Mouse (Mus musculus): ENCODE results near the gene Btn1a1. TPM values are rescaled to one million over a fixed set of nuclear protein-coding genes. Genes with fewer than 3 reads are reported as not detected.

Gene Btn1a1
- polyA plus RNA-seq, 1 experiment: 0.05 TPM

GRCm38 (mm10) chr13:23424052-23424380 is 41.7 kb downstream of the Btn1a1 start:
- H3K4me3 ChIP-seq (ENCODE audit: control insufficient read depth, insufficient read depth, low read length): peak overlapping the region; percentile 75
- TF ChIP-seq POLR2A (IDR thresholded peaks at IDR 0.05; ENCODE audit: control insufficient read depth, extremely low read depth, insufficient read depth, low read length, poor library complexity) (no peak), CTCF (IDR thresholded peaks at IDR 0.05; ENCODE audit: borderline replicate concordance, control insufficient read depth, extremely low read depth, insufficient read depth, low read length, poor library complexity) (no peak)
- peaks cover 7% of the 10 kb centered on the region for H3K4me1 ChIP-seq (replicated peaks; ENCODE audit: control insufficient read depth, insufficient read depth, low read length)
- no peak overlapping the region for H3K27ac ChIP-seq (ENCODE audit: control insufficient read depth, insufficient read depth, low read length)
- DNase-seq: no peak
- H3K36me3 ChIP-seq (ENCODE audit: control insufficient read depth, insufficient read depth, low read length): peaks cover 4% of the 10 kb centered on the region; the same call in 1 of the 2 replicates
- no peaks in the 10 kb centered on the region for H3K27me3 ChIP-seq (ENCODE audit: control insufficient read depth, insufficient read depth, low read length)
- 0% methylated on average over 7 of the region's 7 CpGs for WGBS

- under 1% methylated on average over 48 of the region's 48 CpGs for WGBS
These were observed 42.2 kb downstream of the Btn1a1 start, which contains the start of gene Abt1 for GRCm38 (mm10) chr13:23423286-23424051. Gene Abt1 (minus strand): TSS chr13:23423866.

GRCm38 (mm10) chr13:23422351-23422750 is 43.4 kb downstream of the Btn1a1 start:
- peaks cover 4% of the 10 kb centered on the region; the same call in 1 of the 2 replicates for H3K36me3 ChIP-seq (ENCODE audit: control insufficient read depth, insufficient read depth, low read length)
- no peak overlapping the region for H3K27ac ChIP-seq (ENCODE audit: control insufficient read depth, insufficient read depth, low read length)
- DNase-seq: no peak
- TF ChIP-seq CTCF (IDR thresholded peaks at IDR 0.05; ENCODE audit: borderline replicate concordance, control insufficient read depth, extremely low read depth, insufficient read depth, low read length, poor library complexity) (no peak), POLR2A (IDR thresholded peaks at IDR 0.05; ENCODE audit: control insufficient read depth, extremely low read depth, insufficient read depth, low read length, poor library complexity) (no peak)
- peaks cover 7% of the 10 kb centered on the region for H3K4me1 ChIP-seq (replicated peaks; ENCODE audit: control insufficient read depth, insufficient read depth, low read length)
- H3K4me3 ChIP-seq (ENCODE audit: control insufficient read depth, insufficient read depth, low read length): no peak overlapping the region
- WGBS: 98% methylated on average over 16 of the region's 16 CpGs
- H3K27me3 ChIP-seq (ENCODE audit: control insufficient read depth, insufficient read depth, low read length): no peaks in the 10 kb centered on the region

More at GRCm38 (mm10) chr13:23423286-23424051, 42.2 kb downstream of the Btn1a1 start, which contains the start of gene Abt1:
- H3K27ac ChIP-seq (ENCODE audit: control insufficient read depth, insufficient read depth, low read length): peak within 1 kb of the TSS; percentile 6
- H3K4me1 ChIP-seq (replicated peaks; ENCODE audit: control insufficient read depth, insufficient read depth, low read length): peaks cover 7% of the 10 kb centered on the region
- peak within 1 kb of the TSS; percentile 75 for H3K4me3 ChIP-seq (ENCODE audit: control insufficient read depth, insufficient read depth, low read length)
- peaks cover 4% of the 10 kb centered on the region; the same call in 1 of the 2 replicates for H3K36me3 ChIP-seq (ENCODE audit: control insufficient read depth, insufficient read depth, low read length)
- peak; percentile 88 for DNase-seq
- no peaks in the 10 kb centered on the region for H3K27me3 ChIP-seq (ENCODE audit: control insufficient read depth, insufficient read depth, low read length)
- no peak for TF ChIP-seq POLR2A (IDR thresholded peaks at IDR 0.05; ENCODE audit: control insufficient read depth, extremely low read depth, insufficient read depth, low read length, poor library complexity)
- no peak for TF ChIP-seq CTCF (IDR thresholded peaks at IDR 0.05; ENCODE audit: borderline replicate concordance, control insufficient read depth, extremely low read depth, insufficient read depth, low read length, poor library complexity)

GRCm38 (mm10) chr13:23412630-23413521 is 52.8 kb downstream of the Btn1a1 start:
- no peak overlapping the region for H3K4me3 ChIP-seq (ENCODE audit: control insufficient read depth, insufficient read depth, low read length)
- TF ChIP-seq POLR2A (IDR thresholded peaks at IDR 0.05; ENCODE audit: control insufficient read depth, extremely low read depth, insufficient read depth, low read length, poor library complexity): no peak
- TF ChIP-seq CTCF (IDR thresholded peaks at IDR 0.05; ENCODE audit: borderline replicate concordance, control insufficient read depth, extremely low read depth, insufficient read depth, low read length, poor library complexity): no peak

GRCm38 (mm10) chr13:23412211-23412629 is 53.5 kb downstream of the Btn1a1 start:
- H3K36me3 ChIP-seq (ENCODE audit: control insufficient read depth, insufficient read depth, low read length): no peaks in the 10 kb centered on the region
- no peak overlapping the region for H3K27ac ChIP-seq (ENCODE audit: control insufficient read depth, insufficient read depth, low read length)
- H3K27me3 ChIP-seq (ENCODE audit: control insufficient read depth, insufficient read depth, low read length): no peaks in the 10 kb centered on the region; the same call in 1 of the 2 replicates
- no peak for DNase-seq
- TF ChIP-seq CTCF (IDR thresholded peaks at IDR 0.05; ENCODE audit: borderline replicate concordance, control insufficient read depth, extremely low read depth, insufficient read depth, low read length, poor library complexity) (no peak), POLR2A (IDR thresholded peaks at IDR 0.05; ENCODE audit: control insufficient read depth, extremely low read depth, insufficient read depth, low read length, poor library complexity) (no peak)
- no peaks in the 10 kb centered on the region; the same call in 1 of the 2 replicates for H3K4me1 ChIP-seq (replicated peaks; ENCODE audit: control insufficient read depth, insufficient read depth, low read length)
- 3% methylated on average over 20 of the region's 20 CpGs for WGBS
- no peak overlapping the region for H3K4me3 ChIP-seq (ENCODE audit: control insufficient read depth, insufficient read depth, low read length)

More at GRCm38 (mm10) chr13:23412630-23413521, 52.8 kb downstream of the Btn1a1 start:
- 19% methylated on average over 28 of the region's 28 CpGs for WGBS
- no peaks in the 10 kb centered on the region; the same call in 1 of the 2 replicates for H3K4me1 ChIP-seq (replicated peaks; ENCODE audit: control insufficient read depth, insufficient read depth, low read length)
- no peaks in the 10 kb centered on the region for H3K36me3 ChIP-seq (ENCODE audit: control insufficient read depth, insufficient read depth, low read length)
- no peak overlapping the region for H3K27ac ChIP-seq (ENCODE audit: control insufficient read depth, insufficient read depth, low read length)
- DNase-seq: no peak
- H3K27me3 ChIP-seq (ENCODE audit: control insufficient read depth, insufficient read depth, low read length): no peaks in the 10 kb centered on the region; the same call in 1 of the 2 replicates

Measured in thymus, adult 2 months (tissue).